Mouse (Mus musculus) heart, adult 2 months (tissue): ENCODE data around the gene Ptpn1.

Experiments
- CTCF ChIP-seq: fragments of 200-600 bp; IDR thresholded peaks from 2 replicates; pipeline ENCODE4 v1.8.1; 2022; ENCODE audit warnings: antibody characterized with exemption, mild to moderate bottlenecking, moderate library complexity
- EP300 ChIP-seq: fragments of 200-500 bp; IDR thresholded peaks from 2 replicates; pipeline ENCODE4 v1.6.1; 2011; ENCODE audit warnings: low read depth, low read length, control low read depth; ENCODE audit not compliant: insufficient read depth
- POLR2A ChIP-seq: fragments of 200-500 bp; IDR thresholded peaks from 2 replicates; pipeline ENCODE4 v1.6.1; 2011; ENCODE audit warnings: mild to moderate bottlenecking, low read depth, low read length, control low read depth; ENCODE audit not compliant: insufficient read depth

DNA sequence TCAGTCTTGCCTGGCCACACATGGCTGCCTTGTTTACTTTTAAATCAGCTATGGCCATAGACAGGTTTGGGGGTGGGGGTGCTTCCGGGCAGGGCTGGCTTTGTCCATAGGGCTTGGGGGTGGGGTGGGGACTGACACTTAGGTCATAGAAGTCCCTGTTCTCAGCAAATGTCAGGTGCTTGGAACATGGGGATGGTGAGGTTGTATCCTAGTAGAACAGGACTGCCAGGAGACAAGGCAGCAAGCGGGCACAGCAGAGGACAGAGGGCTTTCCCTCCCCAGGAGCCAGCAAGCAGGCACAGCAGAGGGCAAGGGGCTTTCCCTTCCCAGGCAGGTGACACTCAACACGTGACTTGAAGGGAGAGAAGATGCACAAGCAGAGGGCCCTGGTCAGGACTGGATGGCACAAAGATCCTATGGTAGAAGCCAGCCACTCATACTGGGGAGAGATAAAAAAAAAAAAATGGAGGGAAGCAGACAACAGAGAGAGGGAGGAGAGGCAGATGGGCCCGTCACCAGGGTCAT lies 3.8 kb upstream of the Ptpn1 start:
- no peak for TF ChIP-seq POLR2A
- no peak for TF ChIP-seq CTCF
- no peak for TF ChIP-seq EP300
